Mouse (Mus musculus) midbrain, embryonic 12.5 days (tissue): ENCODE data around the gene Gapt. TPM values are rescaled to one million over a fixed set of nuclear protein-coding genes. Genes with fewer than 3 reads are reported as not detected.
"Not testable (repeated sequence)": the region's sequence is repeated elsewhere in the genome, so short reads cannot be mapped to it uniquely, and the experiment has no call there.

ENCODE experiments used
- ATAC-seq: fragments of 200-750 bp; cut with Nextera tagmentation; 2 replicates; pipeline ENCODE4 v1.8.0; 2017; ENCODE audit warnings: low read depth, moderate TSS enrichment, moderate library complexity; ENCODE audit not compliant: low FRiP score
- H3K27ac ChIP-seq: fragments of 300-500 bp; sonication (generic); replicated peaks from 2 replicates; pipeline ENCODE4 v1.5.1; 2016; ENCODE audit warnings: mild to moderate bottlenecking
- H3K27me3 ChIP-seq: fragments of 300-500 bp; sonication (generic); 2 replicates; pipeline ENCODE4 v1.6.1; 2016; ENCODE audit warnings: mild to moderate bottlenecking
- H3K36me3 ChIP-seq: fragments of 300-500 bp; sonication (generic); 2 replicates; pipeline ENCODE4 v1.6.1; 2016
- H3K4me1 ChIP-seq: fragments of 300-500 bp; sonication (generic); 2 replicates; pipeline ENCODE4 v1.6.1; 2016
- H3K4me2 ChIP-seq: fragments of 300-500 bp; sonication (generic); replicated peaks from 2 replicates; pipeline ENCODE4 v1.6.1; 2016; ENCODE audit warnings: mild to moderate bottlenecking, moderate library complexity
- H3K4me3 ChIP-seq: fragments of 300-500 bp; sonication (generic); 2 replicates; pipeline ENCODE4 v1.5.1; 2016; ENCODE audit warnings: mild to moderate bottlenecking
- H3K9ac ChIP-seq: fragments of 300-500 bp; sonication (generic); replicated peaks from 2 replicates; pipeline ENCODE4 v1.6.1; 2016; ENCODE audit warnings: mild to moderate bottlenecking, moderate library complexity
- H3K9me3 ChIP-seq: fragments of 300-500 bp; sonication (generic); 2 replicates; pipeline ENCODE4 v1.6.1; 2016; ENCODE audit warnings: mild to moderate bottlenecking
- WGBS: fragments of 180-500 bp; shearing (Covaris S2); methylation state at CpG from one replicate; pipeline ENCODE4 v1.1.7; 2016; 5-methylcytosine and 5-hydroxymethylcytosine counted together
- polyA plus RNA-seq: library from polyadenylated mRNA; unstranded; fragments of >200 nt; fragmentation: Nextera tagmentation; extraction: Ambion mirVana; gene quantifications from 2 replicates; pipeline ENCODE4 v1.2.1, GENCODE M21; 2016

The Gapt gene
- polyA plus RNA-seq, 1 experiment from 2014 or later: 0.17 TPM

GRCm38 (mm10) chr13:110392631-110393030 is 35.6 kb upstream of the Gapt start:
- ATAC-seq: no peak
- no peaks in the 10 kb centered on the region for H3K4me1 ChIP-seq
- no peak overlapping the region for H3K27ac ChIP-seq
- WGBS: 50% methylated on average over 3 of the region's 3 CpGs
- no peak overlapping the region for H3K4me3 ChIP-seq
- no peak overlapping the region for H3K9ac ChIP-seq
- no peak overlapping the region for H3K4me2 ChIP-seq
- 0 out of 2 replicates have a peak, but pooled peaks cover under 1% of the 10 kb centered on the region for H3K36me3 ChIP-seq
- no peaks in the 10 kb centered on the region for H3K9me3 ChIP-seq
- H3K27me3 ChIP-seq: peaks cover 19% of the 10 kb centered on the region

DNA sequence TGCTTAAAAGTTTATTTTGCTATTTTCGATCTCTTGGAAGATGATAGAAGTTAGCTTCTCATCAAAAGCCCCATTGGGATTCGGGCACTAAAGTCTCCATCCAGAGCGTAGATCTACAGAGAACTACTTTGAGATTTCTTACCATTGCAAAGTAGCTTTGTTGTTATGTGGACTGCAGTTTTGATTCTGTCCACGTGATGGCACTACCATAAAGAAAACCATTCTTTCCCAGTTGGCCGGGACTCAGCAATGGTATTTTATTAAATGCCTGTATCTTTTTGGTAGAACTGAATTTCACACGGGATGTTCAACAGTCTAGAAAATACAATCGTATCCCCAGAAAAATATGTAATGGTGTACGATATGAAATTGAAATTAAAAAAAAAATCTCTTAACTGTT is 35.2 kb upstream of the Gapt start:
- no peak overlapping the region for H3K4me2 ChIP-seq
- WGBS: 24% methylated on average over 8 of the region's 8 CpGs
- no peaks in the 10 kb centered on the region for H3K4me1 ChIP-seq
- peaks cover 19% of the 10 kb centered on the region for H3K27me3 ChIP-seq
- H3K27ac ChIP-seq: no peak overlapping the region
- H3K36me3 ChIP-seq: no peaks in the 10 kb centered on the region
- no peak overlapping the region for H3K4me3 ChIP-seq
- no peaks in the 10 kb centered on the region for H3K9me3 ChIP-seq
- H3K9ac ChIP-seq: no peak overlapping the region
- no peak for ATAC-seq

- Histone ChIP-seq H3K27ac (no peak overlapping the region), H3K27me3 (no peaks in the 10 kb centered on the region), H3K4me1 (no peaks in the 10 kb centered on the region), H3K4me2 (no peak overlapping the region), H3K36me3 (no peaks in the 10 kb centered on the region), H3K9me3 (no peaks in the 10 kb centered on the region), H3K9ac (no peak overlapping the region), H3K4me3 (no peak overlapping the region)
- no peak for ATAC-seq
- WGBS: 78% methylated on average over 6 of the region's 6 CpGs
These were observed 27.5 kb upstream of the Gapt start for GRCm38 (mm10) chr13:110384514-110384913.

- H3K4me1 ChIP-seq: no peaks in the 10 kb centered on the region
- H3K27me3 ChIP-seq: no peaks in the 10 kb centered on the region
- H3K9me3 ChIP-seq: no peaks in the 10 kb centered on the region
- ATAC-seq: peak; percentile 73
- no peaks in the 10 kb centered on the region for H3K36me3 ChIP-seq
- H3K4me2 ChIP-seq: no peak overlapping the region
- H3K9ac ChIP-seq: no peak overlapping the region
- no peak overlapping the region for H3K27ac ChIP-seq
- no peak overlapping the region for H3K4me3 ChIP-seq
- WGBS: 20% methylated on average over 5 of the region's 5 CpGs
These were observed 25.5 kb upstream of the Gapt start for GRCm38 (mm10) chr13:110382447-110382901.

GRCm38 (mm10) chr13:110369673-110370072 is 12.7 kb upstream of the Gapt start:
- 83% methylated on average over 1 of the region's 1 CpGs for WGBS
- Histone ChIP-seq H3K9ac (no peak overlapping the region), H3K27ac (no peak overlapping the region), H3K27me3 (no peaks in the 10 kb centered on the region), H3K4me1 (no peaks in the 10 kb centered on the region), H3K4me2 (no peak overlapping the region), H3K4me3 (no peak overlapping the region), H3K9me3 (0 out of 2 replicates have a peak, but pooled peaks cover 5% of the 10 kb centered on the region), H3K36me3 (no peaks in the 10 kb centered on the region)
- ATAC-seq: no peak

DNA sequence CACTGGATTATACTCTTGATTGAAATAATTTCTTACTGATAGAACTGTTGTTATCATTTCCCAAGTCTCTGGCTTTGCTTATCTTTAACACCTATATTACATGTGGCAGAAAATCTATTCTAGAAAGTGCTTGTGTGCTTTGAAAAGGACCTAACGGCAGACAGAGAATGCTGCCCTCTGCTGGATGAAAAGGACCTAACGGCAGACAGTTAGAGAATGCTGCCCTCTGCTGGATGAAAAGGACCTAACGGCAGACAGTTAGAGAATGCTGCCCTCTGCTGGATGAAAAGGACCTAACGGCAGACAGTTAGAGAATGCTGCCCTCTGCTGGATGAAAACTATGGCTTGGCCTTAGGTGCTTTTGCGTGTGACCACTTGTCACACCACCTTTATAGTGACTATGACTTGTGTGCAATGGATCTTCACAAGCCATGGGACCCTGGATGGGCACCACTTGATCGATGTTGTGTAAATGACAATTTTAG is 11.6 kb upstream of the Gapt start:
- H3K4me1 ChIP-seq, H3K4me3 ChIP-seq, H3K9ac ChIP-seq, H3K36me3 ChIP-seq, H3K27me3 ChIP-seq, H3K27ac ChIP-seq, H3K9me3 ChIP-seq, H3K4me2 ChIP-seq: not testable (repeated sequence)
- 53% methylated on average over 6 of the region's 6 CpGs for WGBS
- peak; percentile 58; the same call in 1 of the 2 replicates for ATAC-seq

- no peak overlapping the region for H3K27ac ChIP-seq
- H3K4me2 ChIP-seq: no peak overlapping the region
- no peaks in the 10 kb centered on the region for H3K4me1 ChIP-seq
- 0 out of 2 replicates have a peak, but pooled peaks cover 5% of the 10 kb centered on the region for H3K9me3 ChIP-seq
- ATAC-seq: peak; percentile 52; the same call in 1 of the 2 replicates
- H3K9ac ChIP-seq: no peak overlapping the region
- H3K36me3 ChIP-seq: no peaks in the 10 kb centered on the region
- no peak overlapping the region for H3K4me3 ChIP-seq
- 91% methylated on average over 3 of the region's 3 CpGs for WGBS
- H3K27me3 ChIP-seq: no peaks in the 10 kb centered on the region
These were observed 11.1 kb upstream of the Gapt start for GRCm38 (mm10) chr13:110367961-110368555.

GRCm38 (mm10) chr13:110366477-110366876 is 9.5 kb upstream of the Gapt start:
- 95% methylated on average over 3 of the region's 3 CpGs for WGBS
- no peak for ATAC-seq
- Histone ChIP-seq H3K9me3 (0 out of 2 replicates have a peak, but pooled peaks cover 3% of the 10 kb centered on the region), H3K4me3 (no peak overlapping the region), H3K27me3 (no peaks in the 10 kb centered on the region), H3K4me2 (no peak overlapping the region), H3K27ac (no peak overlapping the region), H3K4me1 (no peaks in the 10 kb centered on the region), H3K9ac (no peak overlapping the region), H3K36me3 (no peaks in the 10 kb centered on the region)

DNA sequence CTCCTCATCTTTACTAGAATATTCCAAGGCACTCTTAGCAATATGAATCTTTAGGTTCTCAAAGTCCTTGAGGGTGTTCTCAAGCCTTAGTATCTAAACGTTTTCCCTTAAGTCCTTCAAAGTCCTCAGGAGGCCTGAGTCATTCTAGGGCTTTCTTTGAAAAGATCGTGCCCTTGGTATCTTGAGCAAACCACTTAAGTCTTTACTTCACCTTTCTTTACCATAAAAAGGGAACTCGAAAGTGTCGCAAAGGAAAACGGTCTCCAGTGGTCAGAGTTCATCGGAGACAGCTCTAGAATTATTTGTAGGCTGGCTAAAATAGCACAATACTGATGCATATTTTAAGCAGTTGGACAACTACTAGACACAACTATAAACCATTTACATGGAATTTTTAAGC is 6.7 kb upstream of the Gapt start:
- Histone ChIP-seq H3K9me3 (no peaks in the 10 kb centered on the region), H3K4me1 (no peaks in the 10 kb centered on the region), H3K27ac (no peak overlapping the region), H3K27me3 (no peaks in the 10 kb centered on the region), H3K4me2 (no peak overlapping the region), H3K36me3 (no peaks in the 10 kb centered on the region), H3K9ac (no peak overlapping the region), H3K4me3 (no peak overlapping the region)
- ATAC-seq: no peak
- 86% methylated on average over 6 of the region's 6 CpGs for WGBS

DNA sequence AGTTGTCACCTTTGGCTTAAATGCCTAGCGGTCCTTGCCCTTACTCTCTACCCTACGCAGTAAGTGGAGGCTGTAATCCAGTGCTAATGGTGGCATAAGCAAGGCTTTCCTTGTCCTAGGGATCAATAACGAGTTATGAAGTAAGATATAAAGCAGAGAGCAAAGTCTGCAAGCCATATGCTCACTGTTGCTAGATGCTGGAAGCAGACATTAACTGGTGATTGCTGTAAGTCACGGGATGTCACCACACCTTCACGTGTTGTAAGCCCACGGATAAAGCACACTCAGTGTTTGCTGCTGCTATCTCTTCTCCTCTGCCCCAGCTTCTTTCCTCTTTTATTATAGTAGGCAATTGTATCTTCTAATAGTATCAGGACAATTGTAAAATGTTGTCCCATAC is 5.9 kb downstream of the Gapt start:
- Histone ChIP-seq H3K4me3 (no peak overlapping the region), H3K27ac (no peak overlapping the region), H3K9ac (no peak overlapping the region), H3K27me3 (0 out of 2 replicates have a peak, but pooled peaks cover 4% of the 10 kb centered on the region), H3K4me1 (no peaks in the 10 kb centered on the region), H3K9me3 (no peaks in the 10 kb centered on the region), H3K36me3 (no peaks in the 10 kb centered on the region), H3K4me2 (no peak overlapping the region)
- WGBS: 88% methylated on average over 6 of the region's 6 CpGs
- no peak for ATAC-seq

- H3K4me2 ChIP-seq: no peak overlapping the region
- no peak for ATAC-seq
- 19% methylated on average over 7 of the region's 7 CpGs for WGBS
- peak overlapping the region; percentile 35 for H3K27ac ChIP-seq
- H3K27me3 ChIP-seq: 0 out of 2 replicates have a peak, but pooled peaks cover 2% of the 10 kb centered on the region
- no peaks in the 10 kb centered on the region for H3K4me1 ChIP-seq
- H3K9me3 ChIP-seq: no peaks in the 10 kb centered on the region
- H3K4me3 ChIP-seq: no peak overlapping the region
- H3K9ac ChIP-seq: no peak overlapping the region
- no peaks in the 10 kb centered on the region for H3K36me3 ChIP-seq
These were observed 10.3 kb downstream of the Gapt start for GRCm38 (mm10) chr13:110346707-110347106.

- Histone ChIP-seq H3K9me3 (no peaks in the 10 kb centered on the region), H3K4me3 (no peak overlapping the region), H3K27me3 (no peaks in the 10 kb centered on the region), H3K27ac (no peak overlapping the region), H3K4me2 (no peak overlapping the region), H3K4me1 (no peaks in the 10 kb centered on the region), H3K9ac (no peak overlapping the region), H3K36me3 (no peaks in the 10 kb centered on the region)
- no peak for ATAC-seq
- 68% methylated on average over 6 of the region's 6 CpGs for WGBS
These were observed 14.4 kb downstream of the Gapt start for GRCm38 (mm10) chr13:110342602-110343001.
